Mouse (Mus musculus) heart, postnatal 0 days (tissue): ENCODE measurements around the gene Gm21256. TPM values are rescaled to one million over a fixed set of nuclear protein-coding genes. Genes with fewer than 3 reads are reported as not detected.
"Not testable (repeated sequence)": the region's sequence is repeated elsewhere in the genome, so short reads cannot be mapped to it uniquely, and the experiment has no call there.

ENCODE experiments used
- ATAC-seq: fragments of 200-750 bp; cut with Nextera tagmentation; 2 replicates; pipeline ENCODE4 v1.8.0; 2017; ENCODE audit warnings: low read depth, moderate number of reproducible peaks, moderate library complexity; ENCODE audit not compliant: insufficient read depth
- DNase-seq: peaks from one replicate; pipeline ENCODE4 v3.0.0-alpha.2; 2016; ENCODE audit warnings: low spot score
- H3K27ac ChIP-seq: fragments of 300-500 bp; sonication (generic); 2 replicates; pipeline ENCODE4 v1.5.1; 2014; ENCODE audit warnings: low read depth, mild to moderate bottlenecking
- H3K27me3 ChIP-seq: fragments of 300-500 bp; sonication (generic); 2 replicates; pipeline ENCODE4 v1.6.1; 2014; ENCODE audit warnings: low read length, mixed read lengths; ENCODE audit not compliant: control insufficient read depth, insufficient read depth
- H3K36me3 ChIP-seq: fragments of 300-500 bp; sonication (generic); replicated peaks from 2 replicates; pipeline ENCODE4 v1.6.1; 2014; ENCODE audit warnings: low read length, mixed read lengths; ENCODE audit not compliant: control insufficient read depth, insufficient read depth
- H3K4me1 ChIP-seq: fragments of 300-500 bp; sonication (generic); 2 replicates; pipeline ENCODE4 v1.6.1; 2014; ENCODE audit warnings: antibody characterized with exemption; ENCODE audit not compliant: control insufficient read depth, insufficient read depth
- H3K4me2 ChIP-seq: fragments of 300-500 bp; sonication (generic); 2 replicates; pipeline ENCODE4 v1.6.1; 2014; ENCODE audit warnings: low read depth, mild to moderate bottlenecking, low read length, moderate library complexity
- H3K4me3 ChIP-seq: fragments of 300-500 bp; sonication (generic); 2 replicates; pipeline ENCODE4 v1.5.1; 2014; ENCODE audit warnings: low read depth, low read length
- H3K9ac ChIP-seq: fragments of 300-500 bp; sonication (generic); replicated peaks from 2 replicates; pipeline ENCODE4 v1.6.1; 2014; ENCODE audit warnings: low read depth, low read length, mixed read lengths
- H3K9me3 ChIP-seq: fragments of 300-500 bp; sonication (generic); replicated peaks from 2 replicates; pipeline ENCODE4 v1.6.1; 2016; ENCODE audit warnings: low read length; ENCODE audit not compliant: control insufficient read depth
- WGBS: fragments of 180-500 bp; shearing (Covaris S2); extraction: QIAGEN DNeasy Blood & Tissue Kit; methylation state at CpG from one replicate; pipeline ENCODE4 v1.1.7; 2014; 5-methylcytosine and 5-hydroxymethylcytosine counted together
- polyA plus RNA-seq: library from polyadenylated mRNA; unstranded; fragments of >200 nt; fragmentation: Nextera tagmentation; extraction: Ambion mirVana; gene quantifications from 2 replicates; pipeline ENCODE4 v1.2.1, GENCODE M21; 2015
- total RNA-seq: library from RNA; depleted of rRNA; stranded (reverse); fragments of >200 nt; gene quantifications from 2 replicates; pipeline ENCODE4 v1.2.3, GENCODE M21; 2014; ENCODE audit warnings: low replicate concordance; rRNA removed

Gene Gm21256
- total RNA-seq (not detected in 2 replicates), polyA plus RNA-seq (not detected in 2 replicates)

GRCm38 (mm10) chrY:47450660-47451059 is at the start of gene Gm21256:
Gm21256 (plus strand) TSS chrY:47450960.
- not testable (repeated sequence) for ATAC-seq
- no CpG with 5 or more reads among the region's 7 CpGs for WGBS

More at GRCm38 (mm10) chrY:47450660-47451059, at the start of gene Gm21256:
- not testable (repeated sequence) for H3K36me3 ChIP-seq, DNase-seq, H3K27ac ChIP-seq, H3K4me3 ChIP-seq, H3K4me2 ChIP-seq, H3K27me3 ChIP-seq, H3K9me3 ChIP-seq, H3K4me1 ChIP-seq, H3K9ac ChIP-seq

Other genes with a start within 250 kb of the Gm21256 start
- gene Gm21170, start 240.1 kb downstream of the Gm21256 start, total RNA-seq: not detected in 2 replicates
- gene Gm21170, start 240.1 kb downstream of the Gm21256 start, polyA plus RNA-seq: not detected in 2 replicates